Mouse (Mus musculus) NIH3T3 (cell line): ENCODE measurements around the gene Dusp16.

Experiments used
- DNase-seq: peaks from one replicate; pipeline ENCODE4 v3.0.0-alpha.2; 2012; ENCODE audit warnings: low read depth

The Dusp16 gene

GRCm38 (mm10) chr6:134791251-134792118 lies 940 bp downstream of the Dusp16 start:
- peak; percentile 58 for DNase-seq

- DNase-seq = no peak
These were observed 3.3 kb downstream of the Dusp16 start for GRCm38 (mm10) chr6:134789100-134789499.

- DNase-seq = no peak
These were observed 6.0 kb downstream of the Dusp16 start for GRCm38 (mm10) chr6:134786426-134786825.

- no peak for DNase-seq
These were observed 9.5 kb downstream of the Dusp16 start for GRCm38 (mm10) chr6:134782900-134783299.

- no peak for DNase-seq
These were observed 10.9 kb downstream of the Dusp16 start for GRCm38 (mm10) chr6:134781494-134781913.

- DNase-seq = no peak
These were observed 12.4 kb downstream of the Dusp16 start for GRCm38 (mm10) chr6:134780024-134780423.

- peak; percentile 27 for DNase-seq
These were observed 18.5 kb downstream of the Dusp16 start for GRCm38 (mm10) chr6:134773961-134774360.

- DNase-seq = no peak
These were observed 19.0 kb downstream of the Dusp16 start for GRCm38 (mm10) chr6:134773292-134773893.

- no peak for DNase-seq
These were observed 22.1 kb downstream of the Dusp16 start for GRCm38 (mm10) chr6:134770339-134770738.

- peak; percentile 42 for DNase-seq
These were observed 27.9 kb downstream of the Dusp16 start for GRCm38 (mm10) chr6:134764441-134765061.

GRCm38 (mm10) chr6:134763436-134763835 lies 29.0 kb downstream of the Dusp16 start:
- DNase-seq = no peak

- no peak for DNase-seq
These were observed 30.6 kb downstream of the Dusp16 start for GRCm38 (mm10) chr6:134761808-134762207.

GRCm38 (mm10) chr6:134760926-134761544 lies 31.4 kb downstream of the Dusp16 start:
- no peak for DNase-seq

- DNase-seq = no peak
These were observed 36.4 kb downstream of the Dusp16 start for GRCm38 (mm10) chr6:134756058-134756457.

- DNase-seq = no peak
These were observed 38.6 kb downstream of the Dusp16 start for GRCm38 (mm10) chr6:134753858-134754257.

- DNase-seq = no peak
These were observed 39.0 kb downstream of the Dusp16 start for GRCm38 (mm10) chr6:134753412-134753811.

GRCm38 (mm10) chr6:134751883-134752647 lies 40.4 kb downstream of the Dusp16 start:
- peak; percentile 15 for DNase-seq

- no peak for DNase-seq
These were observed 41.3 kb downstream of the Dusp16 start for GRCm38 (mm10) chr6:134751087-134751486.

- no peak for DNase-seq
These were observed 44.3 kb downstream of the Dusp16 start for GRCm38 (mm10) chr6:134748126-134748525.

GRCm38 (mm10) chr6:134745876-134746275 lies 46.5 kb downstream of the Dusp16 start:
- DNase-seq = no peak

GRCm38 (mm10) chr6:134743568-134743967 lies 48.9 kb downstream of the Dusp16 start:
- no peak for DNase-seq

- peak; percentile 42 for DNase-seq
These were observed 55.6 kb downstream of the Dusp16 start for GRCm38 (mm10) chr6:134736853-134737252.
